9 mouse cellular contexts compared by ENCODE assay signal in the genomic region with DNA sequence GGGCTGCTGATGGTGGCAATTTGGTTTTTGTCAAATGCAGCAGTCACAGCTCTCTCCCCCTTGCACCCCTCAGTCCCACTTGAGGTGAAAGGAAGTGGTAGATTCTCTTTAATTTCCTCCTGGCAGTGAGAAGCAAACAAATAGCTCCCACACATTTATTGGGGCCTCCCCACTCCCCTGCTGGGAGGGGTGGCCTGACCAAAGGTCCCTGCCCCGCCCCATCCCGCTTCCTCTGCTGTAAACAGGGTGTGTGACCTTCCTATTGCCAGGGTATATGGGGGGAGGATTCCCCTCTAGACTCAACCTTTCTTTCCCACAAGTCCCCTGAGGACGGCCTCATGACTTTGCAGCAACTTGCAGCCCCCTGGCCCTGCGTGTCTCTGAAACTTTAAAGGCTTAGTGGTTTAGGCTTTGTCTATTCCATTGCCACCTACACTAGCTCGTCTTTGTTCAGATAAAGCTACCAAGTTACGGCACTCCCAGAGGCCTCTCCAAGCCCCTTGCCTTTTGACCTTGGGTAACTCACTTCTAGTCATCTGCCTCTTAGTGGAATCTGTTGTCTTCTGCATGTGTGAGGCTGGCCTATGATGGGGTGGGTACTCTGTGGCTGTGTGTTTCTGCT. TPM values are rescaled to one million over a fixed set of nuclear protein-coding genes. Genes with fewer than 3 reads are reported as not detected.
DNase-seq lines count a peak whose midpoint lies in the region; ATAC-seq and TF ChIP-seq lines count a peak whose summit lies in the region.
"Had no signal": no experiment of that assay in that cellular context is flagged by ENCODE, and none has a peak within 500 bp of the region (broad histone marks: within the 10 kb centered on the region; RNA-seq: fewer than 3 reads in every experiment).

No protein-coding gene starts in this region.

- DNase-seq in G1E (ENCODE audit: low spot score): peak; percentile 69
- peak; percentile 63 to 70 for DNase-seq in kidney, adult 8-10 months
- DNase-seq in spleen, adult 2 months (ENCODE audit: low read depth in 1 of 2, low spot score in 2 of 2): peak; percentile 90 to 96
- no peak for DNase-seq in cerebellum, adult 9-11 months
- DNase-seq in right cerebral cortex, postnatal 10 days (ENCODE audit: low spot score in 2 of 2): no peak
- DNase-seq in c-Kit-positive CD71-positive TER-119-positive erythroid progenitor cells, embryonic 14.5 days (ENCODE audit: low spot score): no peak
- DNase-seq: cerebellum, postnatal 36 days; layer of hippocampus, postnatal 36 days had no signal

- no peaks in the 10 kb centered on the region for H3K27me3 ChIP-seq in G1E (ENCODE audit: insufficient read depth, low read length)
- no peaks in the 10 kb centered on the region for H3K27me3 ChIP-seq in spleen, adult 2 months (ENCODE audit: control insufficient read depth, insufficient read depth, low read length)

- peak; percentile 51 for ATAC-seq in CD4-positive, CD25-positive, alpha-beta regulatory T cell, adult 4 months
- ATAC-seq in G1E (ENCODE audit: extremely low read depth, insufficient number of reproducible peaks, low FRiP score, poor library complexity, severe bottlenecking): no peak

- H3K4me1 ChIP-seq in G1E (ENCODE audit: insufficient read depth, low read depth, low read length): peaks cover 43% of the 10 kb centered on the region
- H3K4me1 ChIP-seq in spleen, adult 2 months (ENCODE audit: control insufficient read depth, insufficient read depth, insufficient read length): peaks cover 39% of the 10 kb centered on the region

- H3K4me3 ChIP-seq in G1E (ENCODE audit: low read depth, low read length): peak overlapping the region; percentile 25; the same call in 1 of the 2 replicates
- peak overlapping the region; percentile 36; the same call in 1 of the 2 replicates for H3K4me3 ChIP-seq in spleen, adult 2 months (ENCODE audit: extremely low read depth, insufficient read depth, insufficient read length)

- H3K27ac ChIP-seq in spleen, adult 2 months (ENCODE audit: insufficient read depth, low read length): peak overlapping the region; percentile 99

- TF ChIP-seq CTCF in G1E (IDR thresholded peaks at IDR 0.05; ENCODE audit: low read depth, low read length): no peak
- no peak for TF ChIP-seq CTCF in spleen, adult 2 months (IDR thresholded peaks at IDR 0.05; ENCODE audit: extremely low read depth, insufficient read depth, insufficient read length, insufficient replicate concordance)

- no peaks in the 10 kb centered on the region for H3K9me3 ChIP-seq in G1E (replicated peaks)

- H3K36me3 ChIP-seq in G1E (replicated peaks): peaks cover 75% of the 10 kb centered on the region
- no peaks in the 10 kb centered on the region for H3K36me3 ChIP-seq in spleen, adult 2 months (ENCODE audit: control insufficient read depth, insufficient read depth, low read length)

- WGBS in spleen, adult 2 months: 5% methylated on average over 6 of the region's 6 CpGs

- TF ChIP-seq POLR2A in spleen, adult 2 months (IDR thresholded peaks at IDR 0.05; ENCODE audit: low read depth, low read length): peak; percentile 58; the same call in 1 of the 2 replicates

RNA-seq across cellular contexts. Expression of gene Nfatc3, which starts 4.3 kb away (rescaled TPM):
- polyA plus RNA-seq in CD4-positive, CD25-positive, alpha-beta regulatory T cell, adult 4 months (2017; shearing (Covaris generic)): 10 to 100 TPM; 28.1 to 32.3 TPM
- total RNA-seq in G1E (2014; fragmentation: Nextera tagmentation) (189 and 192 TPM in 2 replicates), G1E (2017) (29.6 and 31.0 TPM in 2 replicates)
- 13.0 and 15.0 TPM in 2 replicates for polyA plus RNA-seq in G1E (2012)
- polyA plus RNA-seq in spleen, adult 2 months (2012; rRNA removed): 29.5 and 35.7 TPM in 2 replicates

RNA-seq across cellular contexts. Expression of gene Ddx28, which starts 42.6 kb away (rescaled TPM):
- polyA plus RNA-seq in CD4-positive, CD25-positive, alpha-beta regulatory T cell, adult 4 months (2017; shearing (Covaris generic)): 10 to 100 TPM in 1 of 2 experiments, 1 to 10 TPM in 1; 8.4 to 13.2 TPM
- total RNA-seq in G1E (2014; fragmentation: Nextera tagmentation): 9.9 TPM in 2 replicates
- total RNA-seq in G1E (2017): 18.6 and 19.4 TPM in 2 replicates
- 22.6 and 26.0 TPM in 2 replicates for polyA plus RNA-seq in G1E (2012)
- 6.6 and 9.5 TPM in 2 replicates for polyA plus RNA-seq in spleen, adult 2 months (2012; rRNA removed)

RNA-seq across cellular contexts. Expression of gene Dpep2nb, which starts 48.5 kb away (rescaled TPM):
- not detected for polyA plus RNA-seq in CD4-positive, CD25-positive, alpha-beta regulatory T cell, adult 4 months (2017; shearing (Covaris generic))
- total RNA-seq in G1E (2014; fragmentation: Nextera tagmentation) (not detected in 2 replicates), G1E (2017) (0.16 TPM in 1 of 2 replicates, not detected in the other)
- not detected in 2 replicates for polyA plus RNA-seq in G1E (2012)
- polyA plus RNA-seq in spleen, adult 2 months (2012; rRNA removed): not detected in 2 replicates

Comparison
In these comparisons a context has a peak if more than half of its experiments do, and no peak if none do; other contexts are left out.
1. DNase-seq: peak in G1E (single experiment), kidney, adult 8-10 months (2 of 2) and spleen, adult 2 months (2 of 2); none in cerebellum, adult 9-11 months (single experiment), right cerebral cortex, postnatal 10 days (0 of 2) and c-Kit-positive CD71-positive TER-119-positive erythroid progenitor cells, embryonic 14.5 days (single experiment).